9 mouse cellular contexts compared by ENCODE assay signal in genomic region chr8:124066325-124067058, GRCm38 (mm10). TPM values are rescaled to one million over a fixed set of nuclear protein-coding genes. Genes with fewer than 3 reads are reported as not detected.
DNase-seq lines count a peak whose midpoint lies in the region; ATAC-seq and TF ChIP-seq lines count a peak whose summit lies in the region.
"Had no signal": no experiment of that assay in that cellular context is flagged by ENCODE, and none has a peak within 500 bp of the region (broad histone marks: within the 10 kb centered on the region; RNA-seq: fewer than 3 reads in every experiment).

No protein-coding gene starts in this region.

- no peak overlapping the region for H3K4me3 ChIP-seq in lung, adult 2 months (replicated peaks; ENCODE audit: extremely low read depth, low read depth, low read length)
- no peak overlapping the region for H3K4me3 ChIP-seq in heart, embryonic 16.5 days (ENCODE audit: low read length)
- H3K4me3 ChIP-seq in liver, postnatal 0 days (ENCODE audit: low read depth, low read length): no peak overlapping the region
- no peak overlapping the region for H3K4me3 ChIP-seq in forebrain, embryonic 13.5 days

- DNase-seq in lung, adult 18-20 months: peak; percentile 9 to 40
- no peak for DNase-seq in lung, adult 2 months
- peak; percentile 50 for DNase-seq in lung, postnatal 25 days (ENCODE audit: low spot score)
- no peak for DNase-seq in liver, postnatal 0 days
- no peak for DNase-seq in embryo, embryonic 9.5 days (ENCODE audit: extremely low spot score)
- no peak for DNase-seq in right cerebral cortex, postnatal 25 days
- DNase-seq: cerebellum, adult 11-12 months had no signal

- peaks cover 7% of the 10 kb centered on the region for H3K4me1 ChIP-seq in lung, adult 2 months (ENCODE audit: control insufficient read depth, insufficient read depth, low read length)
- H3K4me1 ChIP-seq in heart, embryonic 16.5 days (ENCODE audit: control insufficient read depth, insufficient read depth, low read length): peaks cover 16% of the 10 kb centered on the region
- no peaks in the 10 kb centered on the region; the same call in 1 of the 2 replicates for H3K4me1 ChIP-seq in liver, postnatal 0 days (ENCODE audit: insufficient read depth)
- H3K4me1 ChIP-seq in forebrain, embryonic 13.5 days: peaks cover 24% of the 10 kb centered on the region

- H3K27ac ChIP-seq in heart, embryonic 16.5 days (ENCODE audit: low read length): peak overlapping the region; percentile 24
- H3K27ac ChIP-seq in liver, postnatal 0 days (ENCODE audit: low read depth): no peak overlapping the region
- no peak overlapping the region for H3K27ac ChIP-seq in forebrain, embryonic 13.5 days

- peak; percentile 77 for ATAC-seq in heart, embryonic 16.5 days (replicated peaks; ENCODE audit: extremely low read depth, insufficient read depth, low FRiP score)
- no peak for ATAC-seq in liver, postnatal 0 days
- ATAC-seq in forebrain, embryonic 13.5 days: no peak

- no peak overlapping the region for H3K4me2 ChIP-seq in heart, embryonic 16.5 days (ENCODE audit: low read depth, low read length)
- no peak overlapping the region for H3K4me2 ChIP-seq in liver, postnatal 0 days (ENCODE audit: low read depth, low read length)
- H3K4me2 ChIP-seq in forebrain, embryonic 13.5 days: no peak overlapping the region

- WGBS in lung, adult 2 months: 33% methylated on average over 4 of the region's 4 CpGs
- WGBS in heart, embryonic 16.5 days: 41% methylated on average over 4 of the region's 4 CpGs
- WGBS in liver, postnatal 0 days (ENCODE audit: insufficient replicate concordance): 36% methylated on average over 4 of the region's 4 CpGs
- WGBS in forebrain, embryonic 13.5 days: 81% methylated on average over 4 of the region's 4 CpGs

- no peaks in the 10 kb centered on the region for H3K9me3 ChIP-seq in heart, embryonic 16.5 days (replicated peaks; ENCODE audit: control insufficient read depth, low read length)
- H3K9me3 ChIP-seq in liver, postnatal 0 days (ENCODE audit: low read length): no peaks in the 10 kb centered on the region
- H3K9me3 ChIP-seq in forebrain, embryonic 13.5 days (replicated peaks): no peaks in the 10 kb centered on the region

- no peak for TF ChIP-seq POLR2A in lung, adult 2 months (IDR thresholded peaks at IDR 0.05; ENCODE audit: borderline replicate concordance, extremely low read depth, low read depth, low read length)

- no peak overlapping the region for H3K9ac ChIP-seq in heart, embryonic 16.5 days (ENCODE audit: low read length)
- no peak overlapping the region for H3K9ac ChIP-seq in liver, postnatal 0 days (replicated peaks)
- H3K9ac ChIP-seq in forebrain, embryonic 13.5 days: no peak overlapping the region

- no peaks in the 10 kb centered on the region for H3K27me3 ChIP-seq in heart, embryonic 16.5 days (ENCODE audit: control insufficient read depth, insufficient read depth, low read length)
- H3K27me3 ChIP-seq in liver, postnatal 0 days (ENCODE audit: insufficient read depth, low read length): no peaks in the 10 kb centered on the region
- H3K27me3 ChIP-seq in forebrain, embryonic 13.5 days: no peaks in the 10 kb centered on the region

- no peak for TF ChIP-seq EP300 in liver, postnatal 0 days (IDR thresholded peaks at IDR 0.05; ENCODE audit: low read depth)

- TF ChIP-seq CTCF in lung, adult 2 months (IDR thresholded peaks at IDR 0.05; ENCODE audit: insufficient read depth, low read length): no peak
- TF ChIP-seq CTCF in liver, postnatal 0 days (IDR thresholded peaks at IDR 0.05; ENCODE audit: low read depth): no peak

- H3K36me3 ChIP-seq in heart, embryonic 16.5 days (ENCODE audit: control insufficient read depth, insufficient read depth): no peaks in the 10 kb centered on the region
- no peaks in the 10 kb centered on the region for H3K36me3 ChIP-seq in liver, postnatal 0 days (replicated peaks; ENCODE audit: insufficient read depth, low read length)
- no peaks in the 10 kb centered on the region for H3K36me3 ChIP-seq in forebrain, embryonic 13.5 days (ENCODE audit: poor library complexity, severe bottlenecking)

RNA-seq across cellular contexts. Expression of gene Urb2, which starts 45.2 kb away (rescaled TPM):
- 3.1 and 4.3 TPM in 2 replicates for polyA plus RNA-seq in lung, adult 2 months (2012; rRNA removed)
- 3.0 and 3.3 TPM in 2 replicates for polyA plus RNA-seq in heart, embryonic 16.5 days (2015; fragmentation: Nextera tagmentation; extraction: Ambion mirVana)
- polyA plus RNA-seq in liver, postnatal 0 days (2015; fragmentation: Nextera tagmentation; extraction: Ambion mirVana): 1.2 TPM in 2 replicates
- 3.2 and 3.5 TPM in 2 replicates for polyA plus RNA-seq in forebrain, embryonic 13.5 days (2015; fragmentation: Nextera tagmentation; extraction: Ambion mirVana)

RNA-seq across cellular contexts. Expression of gene Taf5l, which starts 45.3 kb away (rescaled TPM):
- 22.7 and 26.0 TPM in 2 replicates for polyA plus RNA-seq in lung, adult 2 months (2012; rRNA removed)
- polyA plus RNA-seq in heart, embryonic 16.5 days (2015; fragmentation: Nextera tagmentation; extraction: Ambion mirVana): 25.4 and 27.9 TPM in 2 replicates
- polyA plus RNA-seq in liver, postnatal 0 days (2015; fragmentation: Nextera tagmentation; extraction: Ambion mirVana): 15.0 and 15.1 TPM in 2 replicates
- 27.5 and 30.9 TPM in 2 replicates for polyA plus RNA-seq in forebrain, embryonic 13.5 days (2015; fragmentation: Nextera tagmentation; extraction: Ambion mirVana)

Comparison
In these comparisons a context has a peak if more than half of its experiments do, and no peak if none do; other contexts are left out.
1. DNase-seq: peak in lung, adult 18-20 months (2 of 2) and lung, postnatal 25 days (single experiment); none in lung, adult 2 months (single experiment), liver, postnatal 0 days (single experiment), embryo, embryonic 9.5 days (single experiment) and right cerebral cortex, postnatal 25 days (single experiment).